Comparison of ENCODE assay signal across 17 mouse cellular contexts in the genomic region with DNA sequence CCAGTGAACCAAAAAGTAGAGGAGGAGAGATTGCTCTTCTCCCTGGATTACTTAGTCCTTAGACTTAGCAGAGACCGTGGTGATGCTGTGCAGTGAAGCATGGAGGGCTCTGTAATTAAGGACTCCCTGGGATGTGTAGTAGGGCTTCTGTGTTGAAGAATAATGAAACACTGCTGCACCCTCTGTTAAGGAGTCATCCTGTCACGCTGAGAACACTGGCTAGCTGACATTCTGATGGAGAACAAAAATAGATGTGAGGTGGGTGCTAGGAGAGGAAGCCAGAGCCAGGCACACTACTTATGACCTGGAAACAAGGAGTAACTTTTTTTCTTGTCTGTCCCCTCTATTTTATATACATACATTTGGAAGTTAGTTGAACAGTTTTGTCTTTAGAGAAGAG. TPM values are rescaled to one million over a fixed set of nuclear protein-coding genes. Genes with fewer than 3 reads are reported as not detected.
DNase-seq lines count a peak whose midpoint lies in the region; ATAC-seq and TF ChIP-seq lines count a peak whose summit lies in the region.
"Had no signal": no experiment of that assay in that cellular context is flagged by ENCODE, and none has a peak within 500 bp of the region (broad histone marks: within the 10 kb centered on the region; RNA-seq: fewer than 3 reads in every experiment).

No protein-coding gene starts in this region.

- ATAC-seq in heart, embryonic 12.5 days (ENCODE audit: insufficient number of reproducible peaks, low FRiP score), result no peak
- no peak for ATAC-seq in hindbrain, embryonic 13.5 days (ENCODE audit: low FRiP score)
- no peak for ATAC-seq in hindbrain, embryonic 14.5 days (ENCODE audit: low FRiP score)
- ATAC-seq in midbrain, embryonic 15.5 days (replicated peaks), result no peak
- ATAC-seq in midbrain, embryonic 14.5 days (ENCODE audit: low FRiP score, low TSS enrichment), result no peak

- no peaks in the 10 kb centered on the region for H3K9me3 ChIP-seq in heart, embryonic 12.5 days (replicated peaks)
- no peaks in the 10 kb centered on the region for H3K9me3 ChIP-seq in heart, embryonic 10.5 days
- no peaks in the 10 kb centered on the region for H3K9me3 ChIP-seq in hindbrain, embryonic 13.5 days
- no peaks in the 10 kb centered on the region for H3K9me3 ChIP-seq in hindbrain, embryonic 14.5 days (ENCODE audit: control insufficient read depth, low read length)
- no peaks in the 10 kb centered on the region for H3K9me3 ChIP-seq in midbrain, embryonic 15.5 days
- H3K9me3 ChIP-seq in midbrain, embryonic 14.5 days (ENCODE audit: control insufficient read depth, low read length), result no peaks in the 10 kb centered on the region
- H3K9me3 ChIP-seq: embryonic facial prominence, embryonic 15.5 days; limb, embryonic 12.5 days; liver, embryonic 13.5 days had no signal

- H3K36me3 ChIP-seq in heart, embryonic 12.5 days, result no peaks in the 10 kb centered on the region
- H3K36me3 ChIP-seq in heart, embryonic 10.5 days, result no peaks in the 10 kb centered on the region
- H3K36me3 ChIP-seq in hindbrain, embryonic 13.5 days, result no peaks in the 10 kb centered on the region
- H3K36me3 ChIP-seq in hindbrain, embryonic 14.5 days (replicated peaks; ENCODE audit: control insufficient read depth, insufficient read depth), result no peaks in the 10 kb centered on the region
- no peaks in the 10 kb centered on the region for H3K36me3 ChIP-seq in midbrain, embryonic 15.5 days (replicated peaks)
- H3K36me3 ChIP-seq in midbrain, embryonic 14.5 days (ENCODE audit: control insufficient read depth, insufficient read depth, low read length), result no peaks in the 10 kb centered on the region
- H3K36me3 ChIP-seq: limb, embryonic 12.5 days had no signal

- 34% methylated on average over 2 of the region's 2 CpGs for WGBS in heart, embryonic 12.5 days
- WGBS in heart, embryonic 10.5 days, result 26% methylated on average over 2 of the region's 2 CpGs
- WGBS in hindbrain, embryonic 13.5 days, result 9% methylated on average over 2 of the region's 2 CpGs
- 10% methylated on average over 2 of the region's 2 CpGs for WGBS in hindbrain, embryonic 14.5 days
- WGBS in midbrain, embryonic 15.5 days, result 3% methylated on average over 2 of the region's 2 CpGs
- 5% methylated on average over 2 of the region's 2 CpGs for WGBS in midbrain, embryonic 14.5 days

- peak overlapping the region; percentile 34 for H3K4me2 ChIP-seq in heart, embryonic 12.5 days
- H3K4me2 ChIP-seq in hindbrain, embryonic 13.5 days, result no peak overlapping the region
- no peak overlapping the region for H3K4me2 ChIP-seq in hindbrain, embryonic 14.5 days (replicated peaks)
- H3K4me2 ChIP-seq in midbrain, embryonic 15.5 days, result no peak overlapping the region
- H3K4me2 ChIP-seq in midbrain, embryonic 14.5 days (ENCODE audit: low read length), result no peak overlapping the region
- H3K4me2 ChIP-seq: embryonic facial prominence, embryonic 15.5 days; limb, embryonic 12.5 days; liver, embryonic 13.5 days; lung, embryonic 14.5 days had no signal

- no peak overlapping the region for H3K4me3 ChIP-seq in heart, embryonic 12.5 days
- no peak overlapping the region for H3K4me3 ChIP-seq in heart, embryonic 10.5 days
- no peak overlapping the region for H3K4me3 ChIP-seq in hindbrain, embryonic 13.5 days
- no peak overlapping the region for H3K4me3 ChIP-seq in hindbrain, embryonic 14.5 days (replicated peaks; ENCODE audit: low read length)
- no peak overlapping the region for H3K4me3 ChIP-seq in midbrain, embryonic 15.5 days
- no peak overlapping the region for H3K4me3 ChIP-seq in midbrain, embryonic 14.5 days (replicated peaks; ENCODE audit: low read depth, low read length)
- H3K4me3 ChIP-seq in layer of hippocampus, adult 2 months, result no peak overlapping the region
- H3K4me3 ChIP-seq: embryonic facial prominence, embryonic 15.5 days; limb, embryonic 12.5 days; liver, embryonic 13.5 days had no signal

- no peak for DNase-seq in heart, embryonic 10.5 days (ENCODE audit: low spot score)
- DNase-seq in hindbrain, embryonic 14.5 days (ENCODE audit: low spot score), result no peak
- no peak for DNase-seq in midbrain, embryonic 14.5 days
- no peak for DNase-seq in layer of hippocampus, adult 2 months (ENCODE audit: low spot score in 2 of 2)
- DNase-seq: cerebellum, adult 2 months; cerebellum, postnatal 36 days; kidney, adult 9 months; liver, embryonic 13.5 days; lung, embryonic 14.5 days; lung, postnatal 36 days; right cerebral cortex, adult 18-20 months had no signal

- H3K9ac ChIP-seq in heart, embryonic 12.5 days, result no peak overlapping the region
- H3K9ac ChIP-seq in hindbrain, embryonic 13.5 days, result no peak overlapping the region
- no peak overlapping the region for H3K9ac ChIP-seq in hindbrain, embryonic 14.5 days
- H3K9ac ChIP-seq in midbrain, embryonic 15.5 days, result no peak overlapping the region
- no peak overlapping the region for H3K9ac ChIP-seq in midbrain, embryonic 14.5 days (replicated peaks; ENCODE audit: low read length)
- H3K9ac ChIP-seq: embryonic facial prominence, embryonic 15.5 days; limb, embryonic 12.5 days; liver, embryonic 13.5 days; lung, embryonic 14.5 days had no signal

- H3K27ac ChIP-seq in heart, embryonic 12.5 days (ENCODE audit: poor library complexity, severe bottlenecking), result peak overlapping the region; percentile 76
- H3K27ac ChIP-seq in heart, embryonic 10.5 days, result no peak overlapping the region
- 0 out of 2 replicates have a peak overlapping the region, but pooled peaks have one; percentile 30 for H3K27ac ChIP-seq in hindbrain, embryonic 13.5 days
- H3K27ac ChIP-seq in hindbrain, embryonic 14.5 days, result no peak overlapping the region
- peak overlapping the region; percentile 21; the same call in 1 of the 2 replicates for H3K27ac ChIP-seq in midbrain, embryonic 15.5 days
- no peak overlapping the region for H3K27ac ChIP-seq in midbrain, embryonic 14.5 days (replicated peaks; ENCODE audit: low read depth, low read length)
- no peak overlapping the region for H3K27ac ChIP-seq in layer of hippocampus, adult 2 months
- H3K27ac ChIP-seq: embryonic facial prominence, embryonic 15.5 days; limb, embryonic 12.5 days; liver, embryonic 13.5 days; stomach, postnatal 0 days had no signal

- no peaks in the 10 kb centered on the region for H3K27me3 ChIP-seq in heart, embryonic 12.5 days (replicated peaks)
- H3K27me3 ChIP-seq in heart, embryonic 10.5 days (ENCODE audit: insufficient read depth, poor library complexity, severe bottlenecking), result no peaks in the 10 kb centered on the region
- no peaks in the 10 kb centered on the region for H3K27me3 ChIP-seq in hindbrain, embryonic 13.5 days
- H3K27me3 ChIP-seq in hindbrain, embryonic 14.5 days (ENCODE audit: control insufficient read depth, insufficient read depth, low read length), result no peaks in the 10 kb centered on the region
- H3K27me3 ChIP-seq in midbrain, embryonic 15.5 days (replicated peaks), result no peaks in the 10 kb centered on the region
- no peaks in the 10 kb centered on the region for H3K27me3 ChIP-seq in midbrain, embryonic 14.5 days (ENCODE audit: control insufficient read depth, insufficient read depth, low read length)
- H3K27me3 ChIP-seq: embryonic facial prominence, embryonic 15.5 days; limb, embryonic 12.5 days; liver, embryonic 13.5 days had no signal

- H3K4me1 ChIP-seq in heart, embryonic 12.5 days (replicated peaks), result peaks cover 29% of the 10 kb centered on the region
- H3K4me1 ChIP-seq in heart, embryonic 10.5 days, result peaks cover 26% of the 10 kb centered on the region
- H3K4me1 ChIP-seq in hindbrain, embryonic 13.5 days (replicated peaks), result peaks cover 33% of the 10 kb centered on the region
- H3K4me1 ChIP-seq in hindbrain, embryonic 14.5 days (replicated peaks; ENCODE audit: control insufficient read depth, insufficient read depth, low read length), result peaks cover 23% of the 10 kb centered on the region
- H3K4me1 ChIP-seq in midbrain, embryonic 15.5 days, result peaks cover 22% of the 10 kb centered on the region
- H3K4me1 ChIP-seq in midbrain, embryonic 14.5 days (ENCODE audit: control insufficient read depth, insufficient read depth, low read length), result peaks cover 21% of the 10 kb centered on the region
- H3K4me1 ChIP-seq: embryonic facial prominence, embryonic 15.5 days had no signal

- no peak for TF ChIP-seq CTCF in layer of hippocampus, adult 2 months (conservative IDR thresholded peaks at IDR 0.05)

RNA-seq across cellular contexts. Expression of a gene that starts 22.6 kb away (rescaled TPM):
- 7.6 and 8.2 TPM in 2 replicates for polyA plus RNA-seq in heart, embryonic 12.5 days (2016; fragmentation: Nextera tagmentation; extraction: Ambion mirVana)
- polyA plus RNA-seq in heart, embryonic 10.5 days (2016; fragmentation: Nextera tagmentation; extraction: Ambion mirVana), result 6.1 and 7.4 TPM in 2 replicates
- polyA plus RNA-seq in hindbrain, embryonic 13.5 days (2015; fragmentation: Nextera tagmentation; extraction: Ambion mirVana), result 24.9 and 27.3 TPM in 2 replicates
- polyA plus RNA-seq in hindbrain, embryonic 14.5 days (2014; fragmentation: Nextera tagmentation; extraction: Ambion mirVana), result 23.4 and 25.1 TPM in 2 replicates
- polyA plus RNA-seq in midbrain, embryonic 15.5 days (2015; fragmentation: Nextera tagmentation; extraction: Ambion mirVana), result 32.5 and 35.4 TPM in 2 replicates
- polyA plus RNA-seq in midbrain, embryonic 14.5 days (2014; fragmentation: Nextera tagmentation; extraction: Ambion mirVana), result 34.0 and 35.1 TPM in 2 replicates
- total RNA-seq in layer of hippocampus, adult 2 months (2021), result 10 to 100 TPM; 74.7 to 82.1 TPM

Comparison
In these comparisons a context has a peak if more than half of its experiments do, and no peak if none do; other contexts are left out.
1. H3K27ac ChIP-seq: peak in heart, embryonic 12.5 days (single experiment), hindbrain, embryonic 13.5 days (single experiment) and midbrain, embryonic 15.5 days (single experiment); none in heart, embryonic 10.5 days (single experiment), hindbrain, embryonic 14.5 days (single experiment), midbrain, embryonic 14.5 days (single experiment) and layer of hippocampus, adult 2 months (single experiment).